ENCODE assay signal across 18 mouse cellular contexts in the genomic region with DNA sequence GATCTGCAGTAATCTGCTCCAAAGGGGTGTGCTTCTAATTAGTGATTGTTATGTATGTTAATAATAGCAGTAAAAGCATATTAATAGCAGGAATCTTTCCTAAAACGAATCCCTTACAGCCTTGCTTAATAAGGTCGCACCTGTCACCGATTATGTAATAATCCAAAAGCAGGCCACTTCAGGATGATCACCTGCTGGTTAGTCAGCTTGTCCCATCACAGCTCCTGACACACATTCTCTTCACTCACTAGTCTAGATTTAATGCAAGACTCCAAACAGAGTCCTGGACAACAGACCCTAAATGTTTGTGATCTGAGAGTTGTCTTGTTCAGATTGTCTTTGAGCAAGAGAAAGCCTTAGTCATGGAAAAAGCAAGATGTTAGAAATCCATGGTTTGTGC.
"Had no signal": no experiment of that assay in that cellular context is flagged by ENCODE, and none has a peak within 500 bp of the region (broad histone marks: within the 10 kb centered on the region; RNA-seq: fewer than 3 reads in every experiment).

No protein-coding gene starts in this region.

- ATAC-seq: liver, embryonic 12.5 days; midbrain, embryonic 13.5 days had no signal

- H3K27me3 ChIP-seq: liver, embryonic 15.5 days; lung, embryonic 15.5 days; megakaryocyte, embryonic 14.5 days; midbrain, embryonic 13.5 days; neural tube, embryonic 12.5 days; neural tube, embryonic 15.5 days had no signal

- H3K4me3 ChIP-seq: limb, embryonic 10.5 days; limb, embryonic 13.5 days; liver, embryonic 12.5 days; liver, embryonic 15.5 days; lung, embryonic 15.5 days; megakaryocyte, embryonic 14.5 days; midbrain, embryonic 10.5 days; midbrain, embryonic 13.5 days; neural tube, embryonic 12.5 days; neural tube, embryonic 15.5 days had no signal

- DNase-seq: kidney, postnatal 14 days; kidney, postnatal 4 days; liver; lung, adult 18-20 months; lung, postnatal 10 days; lung, postnatal 36 days; thymus, adult 18-20 months; thymus, postnatal 36 days had no signal

- H3K27ac ChIP-seq: limb, embryonic 10.5 days; limb, embryonic 13.5 days; liver, embryonic 12.5 days; liver, embryonic 15.5 days; lung, embryonic 15.5 days; midbrain, embryonic 10.5 days; midbrain, embryonic 13.5 days; neural tube, embryonic 12.5 days; neural tube, embryonic 15.5 days had no signal

- H3K9me3 ChIP-seq: limb, embryonic 10.5 days; limb, embryonic 13.5 days; liver, embryonic 12.5 days; liver, embryonic 15.5 days; lung, embryonic 15.5 days; midbrain, embryonic 10.5 days; midbrain, embryonic 13.5 days; neural tube, embryonic 12.5 days; neural tube, embryonic 15.5 days had no signal

- H3K4me1 ChIP-seq: liver, embryonic 12.5 days; liver, embryonic 15.5 days; lung, embryonic 15.5 days; megakaryocyte, embryonic 14.5 days; midbrain, embryonic 10.5 days; midbrain, embryonic 13.5 days; neural tube, embryonic 12.5 days; neural tube, embryonic 15.5 days had no signal

- H3K36me3 ChIP-seq: limb, embryonic 10.5 days; limb, embryonic 13.5 days; liver, embryonic 12.5 days; liver, embryonic 15.5 days; lung, embryonic 15.5 days; midbrain, embryonic 10.5 days; midbrain, embryonic 13.5 days; neural tube, embryonic 12.5 days; neural tube, embryonic 15.5 days had no signal

- H3K9ac ChIP-seq: limb, embryonic 13.5 days; liver, embryonic 12.5 days; liver, embryonic 15.5 days; lung, embryonic 15.5 days; midbrain, embryonic 13.5 days; neural tube, embryonic 12.5 days; neural tube, embryonic 15.5 days had no signal

- H3K4me2 ChIP-seq: limb, embryonic 13.5 days; liver, embryonic 12.5 days; liver, embryonic 15.5 days; lung, embryonic 15.5 days; midbrain, embryonic 13.5 days; neural tube, embryonic 12.5 days; neural tube, embryonic 15.5 days had no signal
